Mouse (Mus musculus) embryonic facial prominence, embryonic 13.5 days (tissue): ENCODE data around the gene Slc22a5. TPM values are rescaled to one million over a fixed set of nuclear protein-coding genes. Genes with fewer than 3 reads are reported as not detected.

ENCODE experiments used
- ATAC-seq: fragments of 200-750 bp; cut with Nextera tagmentation; 2 replicates; pipeline ENCODE4 v1.8.0; 2017; ENCODE audit warnings: low read depth; ENCODE audit not compliant: insufficient number of reproducible peaks, insufficient read depth, low FRiP score, low TSS enrichment
- H3K27ac ChIP-seq: fragments of 300-500 bp; sonication (generic); 2 replicates; pipeline ENCODE4 v1.5.1; 2015; ENCODE audit warnings: moderate library complexity, mild to moderate bottlenecking, inconsistent platforms
- H3K27me3 ChIP-seq: fragments of 300-500 bp; sonication (generic); 2 replicates; pipeline ENCODE4 v1.6.1; 2015; ENCODE audit warnings: mild to moderate bottlenecking, inconsistent platforms
- H3K36me3 ChIP-seq: fragments of 300-500 bp; sonication (generic); 2 replicates; pipeline ENCODE4 v1.6.1; 2015; ENCODE audit warnings: mild to moderate bottlenecking, inconsistent platforms
- H3K4me1 ChIP-seq: fragments of 300-500 bp; sonication (generic); 2 replicates; pipeline ENCODE4 v1.6.1; 2015; ENCODE audit warnings: inconsistent platforms
- H3K4me2 ChIP-seq: fragments of 300-500 bp; sonication (generic); 2 replicates; pipeline ENCODE4 v1.6.1; 2015; ENCODE audit warnings: moderate library complexity, mild to moderate bottlenecking, inconsistent platforms
- H3K4me3 ChIP-seq: fragments of 300-500 bp; sonication (generic); 2 replicates; pipeline ENCODE4 v1.5.1; 2015; ENCODE audit warnings: mild to moderate bottlenecking, inconsistent platforms
- H3K9ac ChIP-seq: fragments of 300-500 bp; sonication (generic); 2 replicates; pipeline ENCODE4 v1.6.1; 2015; ENCODE audit warnings: mild to moderate bottlenecking, inconsistent platforms
- H3K9me3 ChIP-seq: fragments of 300-500 bp; sonication (generic); 2 replicates; pipeline ENCODE4 v1.6.1; 2016; ENCODE audit warnings: inconsistent platforms
- WGBS: fragments of 180-500 bp; shearing (Covaris S2); methylation state at CpG from one replicate; pipeline ENCODE4 v1.1.7; 2015; ENCODE audit warnings: mixed read lengths; 5-methylcytosine and 5-hydroxymethylcytosine counted together
- polyA plus RNA-seq: library from polyadenylated mRNA; unstranded; fragments of >200 nt; fragmentation: Nextera tagmentation; extraction: Ambion mirVana; gene quantifications from 2 replicates; pipeline ENCODE4 v1.2.1, GENCODE M21; 2015

Slc22a5 gene
- polyA plus RNA-seq, 1 experiment from 2014 or later = 8.9 TPM

GRCm38 (mm10) chr11:53902741-53903140, 11.3 kb upstream of the Slc22a5 start:
- no peak overlapping the region for H3K9ac ChIP-seq
- no peak for ATAC-seq
- no peaks in the 10 kb centered on the region for H3K27me3 ChIP-seq
- WGBS = 94% methylated on average over 14 of the region's 14 CpGs
- no peak overlapping the region for H3K4me3 ChIP-seq
- H3K4me2 ChIP-seq = no peak overlapping the region
- no peaks in the 10 kb centered on the region for H3K9me3 ChIP-seq
- no peak overlapping the region for H3K27ac ChIP-seq
- H3K4me1 ChIP-seq = no peaks in the 10 kb centered on the region
- H3K36me3 ChIP-seq = no peaks in the 10 kb centered on the region

- no peaks in the 10 kb centered on the region for H3K9me3 ChIP-seq
- no peak overlapping the region for H3K4me3 ChIP-seq
- H3K36me3 ChIP-seq = no peaks in the 10 kb centered on the region
- WGBS = 43% methylated on average over 1 of the region's 1 CpGs
- H3K9ac ChIP-seq = no peak overlapping the region
- no peaks in the 10 kb centered on the region for H3K4me1 ChIP-seq
- no peak overlapping the region for H3K27ac ChIP-seq
- H3K27me3 ChIP-seq = no peaks in the 10 kb centered on the region
- no peak for ATAC-seq
- H3K4me2 ChIP-seq = no peak overlapping the region
These were observed 9.5 kb upstream of the Slc22a5 start for GRCm38 (mm10) chr11:53900991-53901390.

- Histone ChIP-seq H3K27me3 (no peaks in the 10 kb centered on the region), H3K4me2 (no peak overlapping the region), H3K4me3 (no peak overlapping the region), H3K36me3 (no peaks in the 10 kb centered on the region), H3K9me3 (no peaks in the 10 kb centered on the region), H3K4me1 (no peaks in the 10 kb centered on the region), H3K9ac (no peak overlapping the region), H3K27ac (no peak overlapping the region)
- ATAC-seq = no peak
- WGBS = 86% methylated on average over 6 of the region's 6 CpGs
These were observed 8.5 kb upstream of the Slc22a5 start for GRCm38 (mm10) chr11:53899981-53900380.

GRCm38 (mm10) chr11:53899004-53899403, 7.5 kb upstream of the Slc22a5 start:
- 53% methylated on average over 3 of the region's 3 CpGs for WGBS
- Histone ChIP-seq H3K4me1 (no peaks in the 10 kb centered on the region), H3K4me2 (no peak overlapping the region), H3K27me3 (no peaks in the 10 kb centered on the region), H3K36me3 (no peaks in the 10 kb centered on the region), H3K9ac (no peak overlapping the region), H3K4me3 (no peak overlapping the region), H3K9me3 (no peaks in the 10 kb centered on the region), H3K27ac (no peak overlapping the region)
- no peak for ATAC-seq

- no peak overlapping the region for H3K4me2 ChIP-seq
- no peak overlapping the region for H3K9ac ChIP-seq
- no peaks in the 10 kb centered on the region for H3K9me3 ChIP-seq
- H3K27me3 ChIP-seq = no peaks in the 10 kb centered on the region
- ATAC-seq = no peak
- no peak overlapping the region for H3K4me3 ChIP-seq
- no peaks in the 10 kb centered on the region for H3K36me3 ChIP-seq
- no peak overlapping the region; the same call in 1 of the 2 replicates for H3K27ac ChIP-seq
- no peaks in the 10 kb centered on the region for H3K4me1 ChIP-seq
- WGBS = 54% methylated on average over 6 of the region's 6 CpGs
These were observed 5.5 kb upstream of the Slc22a5 start for GRCm38 (mm10) chr11:53896935-53897334.

- no peak overlapping the region for H3K9ac ChIP-seq
- no peaks in the 10 kb centered on the region for H3K36me3 ChIP-seq
- H3K4me3 ChIP-seq = no peak overlapping the region
- 51% methylated on average over 2 of the region's 2 CpGs for WGBS
- ATAC-seq = no peak
- H3K9me3 ChIP-seq = no peaks in the 10 kb centered on the region
- no peak overlapping the region for H3K27ac ChIP-seq
- peaks cover 20% of the 10 kb centered on the region for H3K4me1 ChIP-seq
- no peak overlapping the region for H3K4me2 ChIP-seq
- H3K27me3 ChIP-seq = no peaks in the 10 kb centered on the region
These were observed 2.0 kb upstream of the Slc22a5 start for GRCm38 (mm10) chr11:53893451-53893850.

DNA sequence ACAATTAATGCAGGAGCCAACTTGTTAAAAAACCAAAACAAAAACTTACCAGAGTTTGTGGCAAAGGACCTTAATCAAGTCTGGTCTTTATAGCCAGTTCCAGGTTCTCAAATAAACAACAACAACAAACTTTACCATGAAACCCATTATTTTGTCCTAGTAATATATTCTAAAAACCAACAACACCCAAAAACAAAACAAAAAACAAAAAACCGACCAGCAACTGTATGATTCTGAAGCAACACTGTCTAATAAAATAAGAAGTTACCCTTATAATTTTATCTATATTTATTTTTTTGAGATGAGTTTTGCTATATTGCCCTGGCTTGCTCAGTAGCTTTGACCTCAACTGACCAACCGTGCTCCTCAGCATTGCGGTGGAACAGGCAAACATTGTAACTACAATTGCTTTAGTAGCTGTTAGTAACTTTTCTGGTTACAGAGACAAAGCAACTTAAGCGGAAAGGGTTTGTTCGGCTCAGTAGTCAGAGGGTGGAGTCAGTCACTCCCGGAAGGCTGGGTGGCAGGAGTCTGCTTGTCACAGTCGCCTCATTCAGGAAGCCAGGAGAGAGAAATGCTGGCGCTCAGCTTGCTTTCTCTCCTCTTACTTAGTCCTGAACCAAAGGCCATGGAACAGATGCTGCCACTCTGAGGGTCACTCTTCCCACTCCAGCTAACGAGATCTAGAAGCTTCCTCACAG, 1.4 kb upstream of the Slc22a5 start:
- Histone ChIP-seq H3K4me2 (no peak overlapping the region), H3K36me3 (no peaks in the 10 kb centered on the region), H3K9ac (no peak overlapping the region), H3K27ac (no peak overlapping the region), H3K9me3 (no peaks in the 10 kb centered on the region), H3K4me3 (no peak overlapping the region), H3K27me3 (no peaks in the 10 kb centered on the region), H3K4me1 (peaks cover 24% of the 10 kb centered on the region)
- ATAC-seq = no peak
- WGBS = 42% methylated on average over 9 of the region's 9 CpGs

- H3K36me3 ChIP-seq = peaks cover 3% of the 10 kb centered on the region; the same call in 1 of the 2 replicates
- H3K9ac ChIP-seq = peak overlapping the region; percentile 76
- no peak for ATAC-seq
- no peaks in the 10 kb centered on the region for H3K9me3 ChIP-seq
- peak overlapping the region; percentile 68 for H3K27ac ChIP-seq
- H3K27me3 ChIP-seq = no peaks in the 10 kb centered on the region
- WGBS = 3% methylated on average over 33 of the region's 33 CpGs
- peak overlapping the region; percentile 63 for H3K4me3 ChIP-seq
- peaks cover 24% of the 10 kb centered on the region for H3K4me1 ChIP-seq
- H3K4me2 ChIP-seq = peak overlapping the region; percentile 92
These were observed 455 bp downstream of the Slc22a5 start for GRCm38 (mm10) chr11:53890906-53891504.

DNA sequence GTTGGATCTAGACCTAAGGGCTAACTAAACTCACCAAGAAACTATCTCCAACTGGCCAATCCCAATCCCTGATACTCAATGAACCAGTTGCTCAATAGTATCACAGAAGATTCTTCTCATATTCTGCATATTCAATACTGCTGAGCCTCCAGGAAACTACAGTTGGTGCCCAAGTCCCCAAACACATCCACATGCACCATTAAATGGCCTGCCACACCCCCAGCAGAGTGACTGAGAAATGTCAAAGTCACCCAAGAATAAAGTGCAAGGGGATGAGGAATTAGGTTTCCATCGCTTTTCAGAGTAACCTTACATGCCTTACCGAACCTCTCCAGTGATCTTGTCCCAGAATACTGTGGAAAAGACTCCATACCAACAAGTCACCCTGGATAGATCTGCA, 1.2 kb downstream of the Slc22a5 start:
- Histone ChIP-seq H3K36me3 (peaks cover 3% of the 10 kb centered on the region; the same call in 1 of the 2 replicates), H3K4me2 (peak overlapping the region; percentile 92), H3K9me3 (no peaks in the 10 kb centered on the region), H3K4me3 (peak overlapping the region; percentile 63), H3K9ac (0 out of 2 replicates have a peak overlapping the region, but pooled peaks have one; percentile 76), H3K27ac (no peak overlapping the region), H3K4me1 (peaks cover 24% of the 10 kb centered on the region), H3K27me3 (no peaks in the 10 kb centered on the region)
- 81% methylated on average over 2 of the region's 2 CpGs for WGBS
- no peak for ATAC-seq

GRCm38 (mm10) chr11:53889091-53889645, 2.3 kb downstream of the Slc22a5 start:
- ATAC-seq = no peak
- H3K4me2 ChIP-seq = peak overlapping the region; percentile 22; the same call in 1 of the 2 replicates
- 49% methylated on average over 4 of the region's 4 CpGs for WGBS

DNA sequence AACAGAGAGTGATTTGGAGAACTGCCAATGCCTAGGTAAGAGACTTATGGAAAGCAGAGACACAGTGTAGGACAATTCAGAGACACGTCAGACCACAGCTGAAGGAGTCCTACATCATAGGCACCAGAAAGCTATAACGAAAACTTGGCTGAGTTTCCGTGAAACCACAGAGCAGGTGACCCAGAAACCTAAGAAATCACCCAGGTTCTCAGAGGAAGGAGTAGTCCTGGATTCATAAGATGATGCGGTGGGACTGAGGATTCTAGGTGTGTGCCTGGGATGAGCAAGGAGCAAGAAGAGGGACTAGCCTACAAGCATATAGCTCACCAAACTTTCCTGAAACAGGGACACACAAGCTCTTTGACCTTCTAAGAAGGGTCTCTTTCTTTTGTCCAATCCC, 3.2 kb downstream of the Slc22a5 start:
- ATAC-seq = no peak
- H3K4me1 ChIP-seq = peaks cover 24% of the 10 kb centered on the region
- no peaks in the 10 kb centered on the region for H3K9me3 ChIP-seq
- peaks cover 7% of the 10 kb centered on the region; the same call in 1 of the 2 replicates for H3K36me3 ChIP-seq
- H3K27ac ChIP-seq = no peak overlapping the region
- H3K9ac ChIP-seq = no peak overlapping the region
- H3K4me3 ChIP-seq = no peak overlapping the region
- H3K27me3 ChIP-seq = no peaks in the 10 kb centered on the region
- H3K4me2 ChIP-seq = no peak overlapping the region
- 78% methylated on average over 4 of the region's 4 CpGs for WGBS

More at GRCm38 (mm10) chr11:53889091-53889645, 2.3 kb downstream of the Slc22a5 start:
- no peak overlapping the region for H3K4me3 ChIP-seq
- H3K27ac ChIP-seq = no peak overlapping the region
- 0 out of 2 replicates have a peak overlapping the region, but pooled peaks have one; percentile 16 for H3K9ac ChIP-seq
- H3K9me3 ChIP-seq = no peaks in the 10 kb centered on the region
- peaks cover 24% of the 10 kb centered on the region for H3K4me1 ChIP-seq
- H3K36me3 ChIP-seq = peaks cover 3% of the 10 kb centered on the region; the same call in 1 of the 2 replicates
- H3K27me3 ChIP-seq = no peaks in the 10 kb centered on the region

DNA sequence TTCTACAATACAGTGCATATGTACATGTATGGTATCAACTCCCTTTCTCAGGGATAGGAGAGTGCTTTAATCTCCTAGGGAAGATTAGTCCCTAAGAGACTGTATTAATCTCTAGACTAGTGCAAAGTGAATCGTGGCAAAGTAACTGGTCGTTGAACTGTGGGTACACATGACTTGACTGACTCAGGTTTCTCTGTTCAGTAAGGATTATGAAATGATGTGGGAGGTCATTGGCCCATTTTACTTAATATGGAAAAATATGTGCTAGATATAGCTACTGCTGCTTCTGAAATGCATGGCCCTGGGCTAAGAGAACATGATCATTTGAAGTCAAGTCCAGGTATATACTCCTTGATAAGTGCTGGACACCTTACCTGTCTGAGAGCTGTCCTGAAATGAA, 8.2 kb downstream of the Slc22a5 start:
- no peak overlapping the region for H3K9ac ChIP-seq
- peaks cover 12% of the 10 kb centered on the region; the same call in 1 of the 2 replicates for H3K36me3 ChIP-seq
- no peak for ATAC-seq
- 89% methylated on average over 2 of the region's 2 CpGs for WGBS
- no peak overlapping the region for H3K4me3 ChIP-seq
- H3K4me1 ChIP-seq = peaks cover 3% of the 10 kb centered on the region
- no peaks in the 10 kb centered on the region for H3K9me3 ChIP-seq
- H3K4me2 ChIP-seq = no peak overlapping the region
- H3K27me3 ChIP-seq = no peaks in the 10 kb centered on the region
- no peak overlapping the region for H3K27ac ChIP-seq
